ENCODE assay signal across 16 mouse cellular contexts in the genomic region with DNA sequence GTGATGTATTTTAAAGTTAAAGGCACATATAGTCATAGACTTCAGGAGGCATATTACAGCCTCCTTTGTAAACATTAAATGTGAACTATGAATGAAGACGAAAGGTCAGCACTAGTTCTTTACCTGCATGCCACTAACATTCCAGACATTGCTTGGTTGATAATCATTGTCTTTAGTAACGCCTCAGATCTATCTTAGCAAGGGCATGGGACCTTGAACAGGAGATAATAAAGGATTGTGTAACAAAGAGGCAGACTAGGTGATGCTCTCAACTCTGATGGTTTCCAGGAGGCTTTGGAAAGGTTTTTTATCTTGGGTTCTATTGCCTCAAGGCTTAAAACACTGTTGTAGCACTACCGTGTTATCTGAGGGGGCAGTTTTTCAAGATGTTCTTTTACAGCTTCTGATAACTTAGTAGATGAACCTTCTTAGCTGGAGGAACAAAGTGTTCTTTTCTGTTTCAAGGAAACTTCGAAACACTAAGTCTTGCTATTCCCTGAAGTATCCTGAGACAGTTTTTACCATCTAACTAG.
DNase-seq lines count a peak whose midpoint lies in the region; ATAC-seq and TF ChIP-seq lines count a peak whose summit lies in the region.
"Had no signal": no experiment of that assay in that cellular context is flagged by ENCODE, and none has a peak within 500 bp of the region (broad histone marks: within the 10 kb centered on the region; RNA-seq: fewer than 3 reads in every experiment).

No protein-coding gene starts in this region.

- no peaks in the 10 kb centered on the region for H3K9me3 ChIP-seq in heart, embryonic 13.5 days
- H3K9me3 ChIP-seq in kidney, embryonic 16.5 days (ENCODE audit: low read length), result no peaks in the 10 kb centered on the region
- no peaks in the 10 kb centered on the region for H3K9me3 ChIP-seq in intestine, embryonic 15.5 days
- no peaks in the 10 kb centered on the region for H3K9me3 ChIP-seq in neural tube, embryonic 15.5 days (replicated peaks)
- H3K9me3 ChIP-seq: embryonic facial prominence, embryonic 12.5 days; G1E; hindbrain, embryonic 13.5 days; kidney, embryonic 15.5 days; midbrain, embryonic 13.5 days; neural tube, embryonic 12.5 days had no signal

- TF ChIP-seq EP300 in heart, adult 2 months (IDR thresholded peaks at IDR 0.05; ENCODE audit: insufficient read depth, low read depth, low read length), result no peak

- H3K79me2 ChIP-seq in heart, adult 2 months (replicated peaks; ENCODE audit: control insufficient read depth, insufficient read depth, low read length), result no peaks in the 10 kb centered on the region
- no peaks in the 10 kb centered on the region for H3K79me2 ChIP-seq in myocyte (ENCODE audit: control insufficient read depth, insufficient read depth)

- no peak overlapping the region for H3K9ac ChIP-seq in heart, embryonic 13.5 days
- H3K9ac ChIP-seq in heart, adult 2 months (ENCODE audit: low read depth, low read length), result no peak overlapping the region
- no peak overlapping the region for H3K9ac ChIP-seq in kidney, embryonic 16.5 days (replicated peaks; ENCODE audit: low read length)
- no peak overlapping the region for H3K9ac ChIP-seq in intestine, embryonic 15.5 days
- H3K9ac ChIP-seq in neural tube, embryonic 15.5 days (replicated peaks), result no peak overlapping the region
- H3K9ac ChIP-seq: embryonic facial prominence, embryonic 12.5 days; hindbrain, embryonic 13.5 days; kidney, embryonic 15.5 days; midbrain, embryonic 13.5 days; neural tube, embryonic 12.5 days had no signal

- no peak for DNase-seq in heart, adult 2 months
- DNase-seq in kidney, adult 9 months, result peak; percentile 25
- DNase-seq in thymus, postnatal 14 days, result no peak
- DNase-seq: thymus, adult 2 months had no signal

- TF ChIP-seq POLR2A in heart, adult 2 months (IDR thresholded peaks at IDR 0.05; ENCODE audit: insufficient read depth, low read depth, low read length), result no peak
- no peak for TF ChIP-seq POLR2A in myocyte (IDR thresholded peaks at IDR 0.05; ENCODE audit: insufficient read length, low read depth)

- no peak for TF ChIP-seq CTCF in heart, adult 2 months (IDR thresholded peaks at IDR 0.05)

- no peak overlapping the region for H3ac ChIP-seq in myocyte (ENCODE audit: control insufficient read depth, insufficient read length)

- H3K4me3 ChIP-seq in heart, embryonic 13.5 days, result no peak overlapping the region
- no peak overlapping the region for H3K4me3 ChIP-seq in heart, adult 2 months
- no peak overlapping the region for H3K4me3 ChIP-seq in kidney, embryonic 16.5 days (ENCODE audit: low read length)
- H3K4me3 ChIP-seq in intestine, embryonic 15.5 days (replicated peaks), result no peak overlapping the region
- no peak overlapping the region for H3K4me3 ChIP-seq in myocyte
- H3K4me3 ChIP-seq in neural tube, embryonic 15.5 days (replicated peaks), result no peak overlapping the region
- H3K4me3 ChIP-seq: embryonic facial prominence, embryonic 12.5 days; hindbrain, embryonic 13.5 days; kidney, embryonic 15.5 days; midbrain, embryonic 13.5 days; neural tube, embryonic 12.5 days had no signal

- H3K27ac ChIP-seq in heart, embryonic 13.5 days (replicated peaks), result peak overlapping the region; percentile 72
- H3K27ac ChIP-seq in heart, adult 2 months, result no peak overlapping the region
- no peak overlapping the region for H3K27ac ChIP-seq in kidney, embryonic 16.5 days (ENCODE audit: low read length)
- H3K27ac ChIP-seq in intestine, embryonic 15.5 days, result peak overlapping the region; percentile 52
- no peak overlapping the region for H3K27ac ChIP-seq in neural tube, embryonic 15.5 days (replicated peaks)
- H3K27ac ChIP-seq: embryonic facial prominence, embryonic 12.5 days; hindbrain, embryonic 13.5 days; kidney, embryonic 15.5 days; midbrain, embryonic 13.5 days; neural tube, embryonic 12.5 days had no signal

- 22% methylated on average over 4 of the region's 4 CpGs for WGBS in heart, embryonic 13.5 days
- WGBS in heart, adult 2 months, result 66% methylated on average over 4 of the region's 4 CpGs
- WGBS in kidney, embryonic 16.5 days, result 73% methylated on average over 4 of the region's 4 CpGs
- 49% methylated on average over 4 of the region's 4 CpGs for WGBS in intestine, embryonic 15.5 days
- WGBS in neural tube, embryonic 15.5 days, result 79% methylated on average over 4 of the region's 4 CpGs

- ATAC-seq in heart, embryonic 13.5 days (ENCODE audit: extremely low read depth, insufficient number of reproducible peaks, low FRiP score, low TSS enrichment), result no peak
- ATAC-seq in kidney, embryonic 16.5 days (ENCODE audit: low FRiP score, low TSS enrichment), result no peak
- ATAC-seq in intestine, embryonic 15.5 days, result peak; percentile 70
- no peak for ATAC-seq in neural tube, embryonic 15.5 days (ENCODE audit: low FRiP score)

- no peaks in the 10 kb centered on the region for H3K36me3 ChIP-seq in heart, embryonic 13.5 days
- H3K36me3 ChIP-seq in heart, adult 2 months (ENCODE audit: control insufficient read depth, insufficient read depth, low read length), result no peaks in the 10 kb centered on the region
- H3K36me3 ChIP-seq in kidney, embryonic 16.5 days (ENCODE audit: insufficient read depth, low read length), result no peaks in the 10 kb centered on the region
- H3K36me3 ChIP-seq in intestine, embryonic 15.5 days, result no peaks in the 10 kb centered on the region
- no peaks in the 10 kb centered on the region for H3K36me3 ChIP-seq in myocyte (ENCODE audit: control insufficient read depth, insufficient read depth)
- H3K36me3 ChIP-seq in neural tube, embryonic 15.5 days, result no peaks in the 10 kb centered on the region
- H3K36me3 ChIP-seq: embryonic facial prominence, embryonic 12.5 days; G1E; hindbrain, embryonic 13.5 days; kidney, embryonic 15.5 days; midbrain, embryonic 13.5 days; neural tube, embryonic 12.5 days had no signal

- intact Hi-C loops in heart, adult 2 months (cut with DNase I), result loop anchor here (10.0 kb wide), 1 partner anchor 245 kb away; no protein-coding TSS in a partner anchor

- no peaks in the 10 kb centered on the region for H3K27me3 ChIP-seq in heart, embryonic 13.5 days (replicated peaks)
- H3K27me3 ChIP-seq in heart, adult 2 months (ENCODE audit: control insufficient read depth, insufficient read depth, low read length), result no peaks in the 10 kb centered on the region
- H3K27me3 ChIP-seq in kidney, embryonic 16.5 days (ENCODE audit: insufficient read depth, low read length), result no peaks in the 10 kb centered on the region
- no peaks in the 10 kb centered on the region for H3K27me3 ChIP-seq in intestine, embryonic 15.5 days (replicated peaks)
- H3K27me3 ChIP-seq in myocyte (ENCODE audit: control insufficient read depth, insufficient read depth, insufficient read length), result no peaks in the 10 kb centered on the region
- H3K27me3 ChIP-seq in neural tube, embryonic 15.5 days (replicated peaks), result no peaks in the 10 kb centered on the region
- H3K27me3 ChIP-seq: CH12.LX; embryonic facial prominence, embryonic 12.5 days; hindbrain, embryonic 13.5 days; kidney, embryonic 15.5 days; midbrain, embryonic 13.5 days; neural tube, embryonic 12.5 days had no signal

- peaks cover 36% of the 10 kb centered on the region for H3K4me1 ChIP-seq in heart, embryonic 13.5 days
- 0 out of 2 replicates have a peak, but pooled peaks cover 2% of the 10 kb centered on the region for H3K4me1 ChIP-seq in heart, adult 2 months (ENCODE audit: control insufficient read depth, insufficient read depth, low read length)
- 0 out of 2 replicates have a peak, but pooled peaks cover 17% of the 10 kb centered on the region for H3K4me1 ChIP-seq in kidney, embryonic 16.5 days (ENCODE audit: insufficient read depth, low read length)
- H3K4me1 ChIP-seq in intestine, embryonic 15.5 days (replicated peaks), result no peaks in the 10 kb centered on the region
- H3K4me1 ChIP-seq in neural tube, embryonic 15.5 days, result peaks cover 7% of the 10 kb centered on the region
- H3K4me1 ChIP-seq: midbrain, embryonic 13.5 days had no signal

- peak overlapping the region; percentile 45 for H3K4me2 ChIP-seq in heart, embryonic 13.5 days
- H3K4me2 ChIP-seq in kidney, embryonic 16.5 days (replicated peaks; ENCODE audit: low read depth, low read length), result no peak overlapping the region
- H3K4me2 ChIP-seq in intestine, embryonic 15.5 days (replicated peaks), result 0 out of 2 replicates have a peak overlapping the region, but pooled peaks have one; percentile 14
- H3K4me2 ChIP-seq in myocyte (ENCODE audit: low read depth), result peak overlapping the region; percentile 37
- no peak overlapping the region for H3K4me2 ChIP-seq in neural tube, embryonic 15.5 days
- H3K4me2 ChIP-seq: embryonic facial prominence, embryonic 12.5 days; hindbrain, embryonic 13.5 days; kidney, embryonic 15.5 days; midbrain, embryonic 13.5 days; neural tube, embryonic 12.5 days had no signal

TF ChIP-seq in myocyte, 11 proteins besides CTCF, POLR2A, EP300 and RAD21:
- no peak for TF ChIP-seq TCF12 (IDR thresholded peaks at IDR 0.05; ENCODE audit: insufficient read depth, poor library complexity, severe bottlenecking)
- TF ChIP-seq CEBPB (IDR thresholded peaks at IDR 0.05; ENCODE audit: insufficient read depth, poor library complexity, severe bottlenecking), result no peak
- TF ChIP-seq SRF (IDR thresholded peaks at IDR 0.05; ENCODE audit: control insufficient read depth, insufficient read length, low read depth), result no peak
- no peak for TF ChIP-seq REST (IDR thresholded peaks at IDR 0.05; ENCODE audit: insufficient read depth, insufficient read length)
- no peak for TF ChIP-seq USF1 (IDR thresholded peaks at IDR 0.05; ENCODE audit: low read depth)
- TF ChIP-seq MAX (IDR thresholded peaks at IDR 0.05; ENCODE audit: low read depth), result no peak
- TF ChIP-seq POLR2AphosphoS2 (IDR thresholded peaks at IDR 0.05; ENCODE audit: insufficient read length, low read depth), result no peak
- no peak for TF ChIP-seq TCF3 (IDR thresholded peaks at IDR 0.05; ENCODE audit: insufficient read length, low read depth)
- no peak for TF ChIP-seq E2F4 (IDR thresholded peaks at IDR 0.05; ENCODE audit: insufficient read depth)
- TF ChIP-seq MYOG (IDR thresholded peaks at IDR 0.05; ENCODE audit: control insufficient read depth in 1 of 3, insufficient read depth in 1 of 3, insufficient read length in 2 of 3, low read depth in 2 of 3), result no peak
- no peak for TF ChIP-seq MYOD1 (IDR thresholded peaks at IDR 0.05; ENCODE audit: control insufficient read depth in 1 of 3, insufficient read length in 2 of 3, low read depth in 2 of 3)

Comparison
In these comparisons a context has a peak if more than half of its experiments do, and no peak if none do; other contexts are left out.
1. H3K27ac ChIP-seq: peak in heart, embryonic 13.5 days (single experiment) and intestine, embryonic 15.5 days (single experiment); none in heart, adult 2 months (single experiment), kidney, embryonic 16.5 days (single experiment) and neural tube, embryonic 15.5 days (single experiment).
2. H3K4me2 ChIP-seq: peak in heart, embryonic 13.5 days (single experiment), intestine, embryonic 15.5 days (single experiment) and myocyte (single experiment); none in kidney, embryonic 16.5 days (single experiment) and neural tube, embryonic 15.5 days (single experiment).